Mouse (Mus musculus): ENCODE data around the gene Magi3. TPM values are rescaled to one million over a fixed set of nuclear protein-coding genes. Genes with fewer than 3 reads are reported as not detected.

The Magi3 gene
- total RNA-seq (2023): 11.5 TPM

GRCm38 (mm10) chr3:104220295-104220965 lies at the start of gene Magi3:
Magi3 (minus strand) TSS chr3:104220374.

GRCm38 (mm10) chr3:103967861-103968691 lies 252.1 kb downstream of the Magi3 start, which contains the start of gene Phtf1:
Phtf1 (plus strand) TSS chr3:103968110.

Measured in CD4-positive naive resting alpha-beta T cell, adult 57 days (primary cell).